Mouse (Mus musculus): ENCODE data around the gene Krt87.

GRCm38 (mm10) chr15:101397683-101398082 is 40.9 kb downstream of the Krt87 start:
- no peak for TF ChIP-seq HCFC1 (IDR thresholded peaks at IDR 0.05; ENCODE audit: borderline replicate concordance, insufficient read depth, low read length)
- no peak for TF ChIP-seq CHD2 (IDR thresholded peaks at IDR 0.05; ENCODE audit: low read depth, low read length)
- no peak for TF ChIP-seq ZC3H11A (IDR thresholded peaks at IDR 0.05; ENCODE audit: borderline replicate concordance, low read depth, low read length)
- no peak for TF ChIP-seq ZNF384 (IDR thresholded peaks at IDR 0.05; ENCODE audit: low read depth, low read length)
- no peak for TF ChIP-seq MAFK (IDR thresholded peaks at IDR 0.05; ENCODE audit: insufficient read depth, low read depth, low read length)

All from ES-E14 (cell line).